ENCODE assay signal across 15 mouse cellular contexts in the genomic region with DNA sequence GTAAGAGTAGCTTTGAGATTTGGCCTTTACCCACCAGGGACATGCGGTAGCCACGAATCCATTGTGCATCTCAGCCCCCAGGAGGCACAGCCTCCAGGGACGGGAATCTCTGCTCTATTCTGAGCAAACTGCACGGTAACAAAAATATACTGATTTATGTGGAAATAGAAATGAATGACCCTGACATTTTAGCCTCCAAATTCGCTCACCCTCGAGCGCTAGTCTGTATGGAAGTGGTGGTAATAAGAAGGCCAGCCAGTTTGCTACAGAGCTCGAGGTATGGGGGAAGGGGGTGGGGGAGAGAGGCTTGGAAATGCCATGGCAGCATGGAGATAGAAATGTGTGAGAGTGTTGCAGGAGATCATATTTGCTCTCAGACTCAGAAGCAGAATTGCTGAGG. TPM values are rescaled to one million over a fixed set of nuclear protein-coding genes. Genes with fewer than 3 reads are reported as not detected.
DNase-seq lines count a peak whose midpoint lies in the region; ATAC-seq and TF ChIP-seq lines count a peak whose summit lies in the region.
"Had no signal": no experiment of that assay in that cellular context is flagged by ENCODE, and none has a peak within 500 bp of the region (broad histone marks: within the 10 kb centered on the region; RNA-seq: fewer than 3 reads in every experiment).

No protein-coding gene starts in this region.

- 0 out of 2 replicates have a peak, but pooled peaks cover 8% of the 10 kb centered on the region for H3K27me3 ChIP-seq in forebrain, embryonic 10.5 days (ENCODE audit: poor library complexity, severe bottlenecking)
- no peaks in the 10 kb centered on the region for H3K27me3 ChIP-seq in forebrain, embryonic 11.5 days (ENCODE audit: control insufficient read depth, insufficient read depth, low read length)
- no peaks in the 10 kb centered on the region for H3K27me3 ChIP-seq in forebrain, postnatal 0 days (ENCODE audit: insufficient read depth, low read length)
- no peaks in the 10 kb centered on the region for H3K27me3 ChIP-seq in midbrain, embryonic 16.5 days (ENCODE audit: control insufficient read depth, insufficient read depth, low read depth, low read length)

- ATAC-seq in forebrain, embryonic 11.5 days (replicated peaks; ENCODE audit: low FRiP score), result no peak
- peak; percentile 41 for ATAC-seq in forebrain, postnatal 0 days
- ATAC-seq in midbrain, embryonic 16.5 days, result peak; percentile 57

- 0 out of 2 replicates have a peak overlapping the region, but pooled peaks have one; percentile 8 for H3K27ac ChIP-seq in forebrain, embryonic 10.5 days
- H3K27ac ChIP-seq in forebrain, embryonic 11.5 days (ENCODE audit: low read depth, low read length), result no peak overlapping the region
- H3K27ac ChIP-seq in cortical plate, adult 2 months (ENCODE audit: insufficient read depth, low read length), result peak overlapping the region; percentile 58
- H3K27ac ChIP-seq in forebrain, postnatal 0 days (ENCODE audit: low read depth, low read length), result peak overlapping the region; percentile 71
- peak overlapping the region; percentile 56 for H3K27ac ChIP-seq in midbrain, embryonic 16.5 days (ENCODE audit: low read length)

- TF ChIP-seq POLR2A in cortical plate, adult 2 months (IDR thresholded peaks at IDR 0.05; ENCODE audit: extremely low read depth, insufficient read depth, low read length), result no peak

- H3K4me1 ChIP-seq in forebrain, embryonic 10.5 days, result peaks cover 45% of the 10 kb centered on the region
- H3K4me1 ChIP-seq in forebrain, embryonic 11.5 days (replicated peaks; ENCODE audit: control insufficient read depth, insufficient read depth, low read length), result peaks cover 10% of the 10 kb centered on the region
- peaks cover 18% of the 10 kb centered on the region for H3K4me1 ChIP-seq in cortical plate, adult 2 months (ENCODE audit: control insufficient read depth, insufficient read depth, low read length)
- peaks cover 34% of the 10 kb centered on the region for H3K4me1 ChIP-seq in forebrain, postnatal 0 days (ENCODE audit: insufficient read depth)
- H3K4me1 ChIP-seq in midbrain, embryonic 16.5 days (ENCODE audit: control insufficient read depth, insufficient read depth, low read length), result peaks cover 27% of the 10 kb centered on the region

- no peak for TF ChIP-seq CTCF in cortical plate, adult 2 months (IDR thresholded peaks at IDR 0.05; ENCODE audit: extremely low read depth, insufficient read depth, low read length)
- no peak for TF ChIP-seq CTCF in forebrain, postnatal 0 days (IDR thresholded peaks at IDR 0.05; ENCODE audit: low read depth)

- no peak overlapping the region for H3K9ac ChIP-seq in forebrain, embryonic 11.5 days (ENCODE audit: low read length)
- H3K9ac ChIP-seq in forebrain, postnatal 0 days, result 0 out of 2 replicates have a peak overlapping the region, but pooled peaks have one; percentile 2
- H3K9ac ChIP-seq in midbrain, embryonic 16.5 days (ENCODE audit: low read depth, low read length), result no peak overlapping the region

- 64% methylated on average over 8 of the region's 8 CpGs for WGBS in forebrain, embryonic 10.5 days
- WGBS in forebrain, embryonic 11.5 days, result 48% methylated on average over 8 of the region's 8 CpGs
- WGBS in forebrain, postnatal 0 days, result 24% methylated on average over 8 of the region's 8 CpGs
- 35% methylated on average over 8 of the region's 8 CpGs for WGBS in midbrain, embryonic 16.5 days

- H3K9me3 ChIP-seq in forebrain, embryonic 10.5 days, result no peaks in the 10 kb centered on the region
- no peaks in the 10 kb centered on the region for H3K9me3 ChIP-seq in forebrain, embryonic 11.5 days (ENCODE audit: control insufficient read depth, low read length)
- no peaks in the 10 kb centered on the region for H3K9me3 ChIP-seq in forebrain, postnatal 0 days (ENCODE audit: low read length)
- no peaks in the 10 kb centered on the region for H3K9me3 ChIP-seq in midbrain, embryonic 16.5 days (replicated peaks; ENCODE audit: control insufficient read depth, low read length, poor library complexity, severe bottlenecking)

- no peak overlapping the region for H3K4me3 ChIP-seq in forebrain, embryonic 10.5 days
- H3K4me3 ChIP-seq in forebrain, embryonic 11.5 days (ENCODE audit: low read depth, low read length), result no peak overlapping the region
- H3K4me3 ChIP-seq in cortical plate, adult 2 months (ENCODE audit: insufficient read depth, low read length), result no peak overlapping the region
- no peak overlapping the region for H3K4me3 ChIP-seq in forebrain, postnatal 0 days (ENCODE audit: low read depth, low read length)
- no peak overlapping the region for H3K4me3 ChIP-seq in midbrain, embryonic 16.5 days (ENCODE audit: low read depth, low read length)

- H3K36me3 ChIP-seq in forebrain, embryonic 10.5 days (replicated peaks), result no peaks in the 10 kb centered on the region
- H3K36me3 ChIP-seq in forebrain, embryonic 11.5 days (ENCODE audit: control insufficient read depth, insufficient read depth, low read length), result no peaks in the 10 kb centered on the region
- no peaks in the 10 kb centered on the region for H3K36me3 ChIP-seq in forebrain, postnatal 0 days (ENCODE audit: insufficient read depth)
- no peaks in the 10 kb centered on the region for H3K36me3 ChIP-seq in midbrain, embryonic 16.5 days (ENCODE audit: control insufficient read depth, insufficient read depth, low read length)
- H3K36me3 ChIP-seq: G1E had no signal

- no peak overlapping the region for H3K4me2 ChIP-seq in forebrain, embryonic 11.5 days (ENCODE audit: low read depth, low read length, severe bottlenecking)
- peak overlapping the region; percentile 13; the same call in 1 of the 2 replicates for H3K4me2 ChIP-seq in forebrain, postnatal 0 days (ENCODE audit: low read depth)
- H3K4me2 ChIP-seq in midbrain, embryonic 16.5 days (ENCODE audit: low read length), result no peak overlapping the region
- H3K4me2 ChIP-seq: liver, embryonic 11.5 days had no signal

- DNase-seq in forebrain, embryonic 10.5 days (ENCODE audit: extremely low spot score, low spot score), result no peak
- DNase-seq in forebrain, embryonic 11.5 days (ENCODE audit: low spot score), result no peak
- no peak for DNase-seq in forebrain, postnatal 0 days
- no peak for DNase-seq in urinary bladder, postnatal 4 days (ENCODE audit: low spot score in 2 of 2)
- no peak for DNase-seq in kidney, postnatal 36 days
- no peak for DNase-seq in heart, postnatal 4 days
- DNase-seq: gastrocnemius, postnatal 10 days; kidney, adult 2 months; lung, postnatal 10 days; right cerebral cortex, postnatal 14 days; thymus, adult 2 months had no signal

RNA-seq across cellular contexts. Expression of a gene that starts 37.7 kb away (rescaled TPM):
- polyA plus RNA-seq in forebrain, embryonic 10.5 days (2016; fragmentation: Nextera tagmentation; extraction: Ambion mirVana), result 2.7 and 3.7 TPM in 2 replicates
- 3.6 and 4.1 TPM in 2 replicates for polyA plus RNA-seq in forebrain, embryonic 11.5 days (2014; fragmentation: Nextera tagmentation; extraction: Ambion mirVana)
- polyA plus RNA-seq in cortical plate, adult 2 months (2012; rRNA removed), result 34.2 and 38.3 TPM in 2 replicates
- 28.9 and 31.7 TPM in 2 replicates for total RNA-seq in forebrain, postnatal 0 days (2014; rRNA removed)
- polyA plus RNA-seq in forebrain, postnatal 0 days (2015; fragmentation: Nextera tagmentation; extraction: Ambion mirVana), result 21.0 and 31.1 TPM in 2 replicates
- 23.7 and 25.2 TPM in 2 replicates for polyA plus RNA-seq in midbrain, embryonic 16.5 days (2015; fragmentation: Nextera tagmentation; extraction: Ambion mirVana)
- total RNA-seq in heart, postnatal 4 days (2021), result 1 to 10 TPM; 8.1 to 8.3 TPM
- polyA plus RNA-seq: G1E had no signal
